Mouse (Mus musculus) midbrain, embryonic 10.5 days (tissue): ENCODE data around the gene Ttll1. TPM values are rescaled to one million over a fixed set of nuclear protein-coding genes. Genes with fewer than 3 reads are reported as not detected.

Source experiments
- DNase-seq: peaks from one replicate; pipeline ENCODE4 v3.0.0-alpha.2; 2017; ENCODE audit warnings: low spot score
- H3K27ac ChIP-seq: fragments of 300-500 bp; sonication (generic); replicated peaks from 2 replicates; pipeline ENCODE4 v1.5.1; 2016; ENCODE audit warnings: mild to moderate bottlenecking
- H3K27me3 ChIP-seq: fragments of 300-500 bp; sonication (generic); 2 replicates; pipeline ENCODE4 v1.6.1; 2016; ENCODE audit warnings: low read depth, mild to moderate bottlenecking; ENCODE audit not compliant: poor library complexity, severe bottlenecking
- H3K36me3 ChIP-seq: fragments of 300-500 bp; sonication (generic); 2 replicates; pipeline ENCODE4 v1.6.1; 2016; ENCODE audit warnings: mild to moderate bottlenecking, moderate library complexity
- H3K4me1 ChIP-seq: fragments of 300-500 bp; sonication (generic); 2 replicates; pipeline ENCODE4 v1.6.1; 2016
- H3K4me3 ChIP-seq: fragments of 300-500 bp; sonication (generic); 2 replicates; pipeline ENCODE4 v1.5.1; 2016; ENCODE audit warnings: mild to moderate bottlenecking, moderate library complexity
- H3K9me3 ChIP-seq: fragments of 300-500 bp; sonication (generic); replicated peaks from 2 replicates; pipeline ENCODE4 v1.6.1; 2016; ENCODE audit warnings: mild to moderate bottlenecking
- whole genome bisulfite sequencing: fragments of 180-500 bp; shearing (Covaris S2); methylation state at CpG from one replicate; pipeline ENCODE4 v1.1.7; 2016; 5-methylcytosine and 5-hydroxymethylcytosine counted together
- polyA plus RNA-seq: library from polyadenylated mRNA; unstranded; fragments of >200 nt; fragmentation: Nextera tagmentation; extraction: Ambion mirVana; gene quantifications from 2 replicates; pipeline ENCODE4 v1.2.1, GENCODE M21; 2016

Gene Ttll1
- polyA plus RNA-seq, 1 experiment from 2014 or later: 34.3 TPM

GRCm38 (mm10) chr15:83493856-83494571 lies 16.7 kb downstream of the Ttll1 start:
- no peaks in the 10 kb centered on the region for H3K4me1 ChIP-seq
- H3K36me3 ChIP-seq: peaks cover 94% of the 10 kb centered on the region
- no peaks in the 10 kb centered on the region for H3K27me3 ChIP-seq
- 91% methylated on average over 7 of the region's 7 CpGs for WGBS
- no peak overlapping the region for H3K27ac ChIP-seq
- no peak for DNase-seq
- H3K4me3 ChIP-seq: no peak overlapping the region
- no peaks in the 10 kb centered on the region for H3K9me3 ChIP-seq

- 91% methylated on average over 5 of the region's 5 CpGs for WGBS
- Histone ChIP-seq H3K36me3 (peaks cover 91% of the 10 kb centered on the region), H3K27me3 (no peaks in the 10 kb centered on the region), H3K27ac (no peak overlapping the region), H3K4me1 (no peaks in the 10 kb centered on the region), H3K4me3 (no peak overlapping the region), H3K9me3 (no peaks in the 10 kb centered on the region)
- no peak for DNase-seq
Measured at GRCm38 (mm10) chr15:83491891-83492290, 18.8 kb downstream of the Ttll1 start.

GRCm38 (mm10) chr15:83489471-83489870 lies 21.2 kb downstream of the Ttll1 start:
- WGBS: 95% methylated on average over 20 of the region's 20 CpGs
- Histone ChIP-seq H3K9me3 (no peaks in the 10 kb centered on the region), H3K36me3 (peaks cover 86% of the 10 kb centered on the region), H3K27ac (no peak overlapping the region), H3K27me3 (no peaks in the 10 kb centered on the region), H3K4me1 (no peaks in the 10 kb centered on the region), H3K4me3 (no peak overlapping the region)
- no peak for DNase-seq

- Histone ChIP-seq H3K27me3 (no peaks in the 10 kb centered on the region), H3K36me3 (peaks cover 76% of the 10 kb centered on the region), H3K4me3 (no peak overlapping the region), H3K9me3 (no peaks in the 10 kb centered on the region), H3K4me1 (no peaks in the 10 kb centered on the region), H3K27ac (no peak overlapping the region)
- no peak for DNase-seq
- WGBS: 80% methylated on average over 9 of the region's 9 CpGs
Measured at GRCm38 (mm10) chr15:83487477-83488115, 23.1 kb downstream of the Ttll1 start.

- Histone ChIP-seq H3K27me3 (no peaks in the 10 kb centered on the region), H3K4me3 (no peak overlapping the region), H3K9me3 (no peaks in the 10 kb centered on the region), H3K27ac (no peak overlapping the region), H3K4me1 (peaks cover 8% of the 10 kb centered on the region), H3K36me3 (peaks cover 47% of the 10 kb centered on the region)
- no peak for DNase-seq
- 91% methylated on average over 10 of the region's 10 CpGs for WGBS
Measured at GRCm38 (mm10) chr15:83484311-83484710, 26.4 kb downstream of the Ttll1 start.

GRCm38 (mm10) chr15:83483482-83483881 lies 27.2 kb downstream of the Ttll1 start:
- Histone ChIP-seq H3K27ac (no peak overlapping the region), H3K27me3 (no peaks in the 10 kb centered on the region), H3K9me3 (no peaks in the 10 kb centered on the region), H3K36me3 (peaks cover 40% of the 10 kb centered on the region), H3K4me3 (no peak overlapping the region), H3K4me1 (peaks cover 13% of the 10 kb centered on the region)
- WGBS: 47% methylated on average over 2 of the region's 2 CpGs
- DNase-seq: no peak

- WGBS: 79% methylated on average over 8 of the region's 8 CpGs
Measured at GRCm38 (mm10) chr15:83482645-83483224, 28.0 kb downstream of the Ttll1 start.

GRCm38 (mm10) chr15:83481236-83481780 lies 29.4 kb downstream of the Ttll1 start:
- H3K4me3 ChIP-seq: no peak overlapping the region
- H3K27ac ChIP-seq: no peak overlapping the region
- H3K36me3 ChIP-seq: peaks cover 20% of the 10 kb centered on the region
- no peak for DNase-seq
- H3K4me1 ChIP-seq: peaks cover 13% of the 10 kb centered on the region
- no peaks in the 10 kb centered on the region for H3K9me3 ChIP-seq
- no peaks in the 10 kb centered on the region for H3K27me3 ChIP-seq
- WGBS: 80% methylated on average over 10 of the region's 10 CpGs

More at GRCm38 (mm10) chr15:83482645-83483224, 28.0 kb downstream of the Ttll1 start:
- no peak overlapping the region for H3K27ac ChIP-seq
- no peak overlapping the region for H3K4me3 ChIP-seq
- no peaks in the 10 kb centered on the region for H3K9me3 ChIP-seq
- no peaks in the 10 kb centered on the region for H3K27me3 ChIP-seq
- no peak for DNase-seq
- peaks cover 34% of the 10 kb centered on the region for H3K36me3 ChIP-seq
- H3K4me1 ChIP-seq: peaks cover 13% of the 10 kb centered on the region

- no peaks in the 10 kb centered on the region for H3K27me3 ChIP-seq
- H3K36me3 ChIP-seq: peaks cover 9% of the 10 kb centered on the region
- peaks cover 14% of the 10 kb centered on the region for H3K4me1 ChIP-seq
- WGBS: 92% methylated on average over 4 of the region's 4 CpGs
- no peak for DNase-seq
- no peaks in the 10 kb centered on the region for H3K9me3 ChIP-seq
- H3K4me3 ChIP-seq: no peak overlapping the region
- H3K27ac ChIP-seq: no peak overlapping the region
Measured at GRCm38 (mm10) chr15:83479818-83480217, 30.9 kb downstream of the Ttll1 start.

GRCm38 (mm10) chr15:83478096-83478495 lies 32.6 kb downstream of the Ttll1 start:
- no peak overlapping the region for H3K27ac ChIP-seq
- no peak overlapping the region for H3K4me3 ChIP-seq
- no peak for DNase-seq
- H3K27me3 ChIP-seq: no peaks in the 10 kb centered on the region
- H3K36me3 ChIP-seq: no peaks in the 10 kb centered on the region
- no peaks in the 10 kb centered on the region for H3K9me3 ChIP-seq
- WGBS: 77% methylated on average over 3 of the region's 3 CpGs
- H3K4me1 ChIP-seq: peaks cover 15% of the 10 kb centered on the region

GRCm38 (mm10) chr15:83476593-83477273 lies 34.0 kb downstream of the Ttll1 start:
- WGBS: 89% methylated on average over 12 of the region's 12 CpGs
- no peak overlapping the region for H3K27ac ChIP-seq

GRCm38 (mm10) chr15:83474466-83474836 lies 36.2 kb downstream of the Ttll1 start:
- peaks cover 7% of the 10 kb centered on the region; the same call in 1 of the 2 replicates for H3K4me1 ChIP-seq
- H3K4me3 ChIP-seq: no peak overlapping the region
- no peaks in the 10 kb centered on the region for H3K27me3 ChIP-seq
- WGBS: 46% methylated on average over 5 of the region's 5 CpGs
- H3K9me3 ChIP-seq: no peaks in the 10 kb centered on the region
- no peaks in the 10 kb centered on the region for H3K36me3 ChIP-seq
- no peak for DNase-seq
- H3K27ac ChIP-seq: no peak overlapping the region

More at GRCm38 (mm10) chr15:83476593-83477273, 34.0 kb downstream of the Ttll1 start:
- Histone ChIP-seq H3K36me3 (no peaks in the 10 kb centered on the region), H3K4me3 (no peak overlapping the region), H3K27me3 (no peaks in the 10 kb centered on the region), H3K9me3 (no peaks in the 10 kb centered on the region), H3K4me1 (peaks cover 13% of the 10 kb centered on the region)
- DNase-seq: no peak
